20 mouse cellular contexts compared by ENCODE assay signal in genomic region chr13:108692883-108693550, GRCm38 (mm10).
DNase-seq lines count a peak whose midpoint lies in the region; TF ChIP-seq lines count a peak whose summit lies in the region.
"Had no signal": no experiment of that assay in that cellular context is flagged by ENCODE, and none has a peak within 500 bp of the region (broad histone marks: within the 10 kb centered on the region; RNA-seq: fewer than 3 reads in every experiment).

No protein-coding gene starts in this region.

- no peak overlapping the region for H3ac ChIP-seq in myocyte (ENCODE audit: control insufficient read depth, insufficient read length)

- H3K79me2 ChIP-seq in myocyte (ENCODE audit: control insufficient read depth, insufficient read depth), result no peaks in the 10 kb centered on the region

- peak overlapping the region; percentile 40 for H3K4me2 ChIP-seq in myocyte (ENCODE audit: low read depth)
- H3K4me2 ChIP-seq: forebrain, embryonic 13.5 days; liver, embryonic 11.5 days; midbrain, embryonic 13.5 days; stomach, embryonic 15.5 days had no signal

- intact Hi-C loops in left cerebral cortex, postnatal 4 days (cut with DNase I), result no loop called here

- H3K36me3 ChIP-seq in myocyte (ENCODE audit: control insufficient read depth, insufficient read depth), result no peaks in the 10 kb centered on the region
- H3K36me3 ChIP-seq: limb, embryonic 10.5 days; midbrain, embryonic 13.5 days; stomach, embryonic 15.5 days had no signal

- DNase-seq in left cerebral cortex, adult 11 months (ENCODE audit: low spot score), result peak; percentile 6
- no peak for DNase-seq in left cerebral cortex, postnatal 4 days
- peak; percentile 71 for DNase-seq in brain, adult 2 months (ENCODE audit: low read depth, low spot score)
- DNase-seq in layer of hippocampus, adult 9-10 months (ENCODE audit: low spot score), result peak; percentile 12
- DNase-seq in lung, postnatal 14 days, result no peak
- DNase-seq in kidney, postnatal 10 days, result no peak
- DNase-seq in urinary bladder, postnatal 4 days (ENCODE audit: low spot score in 2 of 2), result no peak
- DNase-seq: cerebellum, postnatal 25 days; heart, adult 18-20 months; heart, postnatal 4 days; kidney, adult 2 months; kidney, postnatal 36 days; lung, adult 2 months; spleen, adult 18-20 months had no signal

- H3K4me3 ChIP-seq in myocyte, result no peak overlapping the region
- H3K4me3 ChIP-seq: forebrain, embryonic 13.5 days; limb, embryonic 10.5 days; midbrain, embryonic 13.5 days; stomach, embryonic 15.5 days had no signal

- TF ChIP-seq POLR2A in myocyte (IDR thresholded peaks at IDR 0.05; ENCODE audit: insufficient read length, low read depth), result no peak

- H3K27me3 ChIP-seq in myocyte (ENCODE audit: control insufficient read depth, insufficient read depth, insufficient read length), result peaks cover 6% of the 10 kb centered on the region
- H3K27me3 ChIP-seq: forebrain, embryonic 13.5 days; midbrain, embryonic 13.5 days; stomach, embryonic 15.5 days had no signal

TF ChIP-seq in myocyte, 11 proteins besides CTCF, POLR2A, EP300 and RAD21:
- TF ChIP-seq REST (IDR thresholded peaks at IDR 0.05; ENCODE audit: insufficient read depth, insufficient read length) (no peak), TCF12 (IDR thresholded peaks at IDR 0.05; ENCODE audit: insufficient read depth, poor library complexity, severe bottlenecking) (no peak), E2F4 (IDR thresholded peaks at IDR 0.05; ENCODE audit: insufficient read depth) (no peak), MYOG (IDR thresholded peaks at IDR 0.05; ENCODE audit: control insufficient read depth in 1 of 3, insufficient read depth in 1 of 3, insufficient read length in 2 of 3, low read depth in 2 of 3) (no peak), POLR2AphosphoS2 (IDR thresholded peaks at IDR 0.05; ENCODE audit: insufficient read length, low read depth) (no peak), SRF (IDR thresholded peaks at IDR 0.05; ENCODE audit: control insufficient read depth, insufficient read length, low read depth) (no peak), CEBPB (IDR thresholded peaks at IDR 0.05; ENCODE audit: insufficient read depth, poor library complexity, severe bottlenecking) (no peak), TCF3 (IDR thresholded peaks at IDR 0.05; ENCODE audit: insufficient read length, low read depth) (no peak), MAX (IDR thresholded peaks at IDR 0.05; ENCODE audit: low read depth) (no peak), MYOD1 (IDR thresholded peaks at IDR 0.05; ENCODE audit: control insufficient read depth in 1 of 3, insufficient read length in 2 of 3, low read depth in 2 of 3) (no peak), USF1 (IDR thresholded peaks at IDR 0.05; ENCODE audit: low read depth) (no peak)

Comparison
In these comparisons a context has a peak if more than half of its experiments do, and no peak if none do; other contexts are left out.
1. DNase-seq: peak in left cerebral cortex, adult 11 months (single experiment), brain, adult 2 months (single experiment) and layer of hippocampus, adult 9-10 months (single experiment); none in left cerebral cortex, postnatal 4 days (single experiment), lung, postnatal 14 days (single experiment), kidney, postnatal 10 days (single experiment) and urinary bladder, postnatal 4 days (0 of 2).